Mouse (Mus musculus): Measurements from ENCODE around the gene Acot1.

DNA sequence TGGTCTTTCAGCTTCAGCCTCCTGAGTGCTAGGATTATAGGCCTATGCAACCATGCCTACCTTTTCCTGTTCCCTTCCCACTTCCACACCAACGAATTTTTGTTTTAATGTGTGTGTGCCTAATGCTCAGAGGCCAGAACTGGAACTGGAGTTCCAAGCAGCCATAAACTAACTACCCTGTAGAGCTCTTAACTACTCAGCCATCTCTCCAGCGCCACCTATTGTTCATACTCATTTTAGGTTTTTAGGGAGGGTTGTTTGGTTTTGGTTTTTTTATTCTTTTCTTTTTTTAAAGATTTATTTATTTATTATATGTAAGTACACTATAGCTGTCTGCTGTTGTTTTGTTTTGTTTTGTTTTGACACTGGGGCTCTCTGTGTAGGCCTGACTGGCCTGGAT, 51.7 kb downstream of the Acot1 start:
- TF ChIP-seq GATA1 (IDR thresholded peaks at IDR 0.05; ENCODE audit: low read length) (no peak), TAL1 (IDR thresholded peaks at IDR 0.05; ENCODE audit: low read length) (no peak)
